Mouse (Mus musculus) liver, embryonic 12.5 days (tissue): ENCODE measurements around the gene Slc48a1. TPM values are rescaled to one million over a fixed set of nuclear protein-coding genes. Genes with fewer than 3 reads are reported as not detected.

Experiments used
- ATAC-seq: fragments of 200-750 bp; cut with Nextera tagmentation; 2 replicates; pipeline ENCODE4 v1.8.0; 2017; ENCODE audit warnings: moderate number of reproducible peaks, mild to moderate bottlenecking, moderate library complexity
- H3K27ac ChIP-seq: fragments of 300-500 bp; sonication (generic); 2 replicates; pipeline ENCODE4 v1.5.1; 2016; ENCODE audit warnings: mild to moderate bottlenecking
- H3K27me3 ChIP-seq: fragments of 300-500 bp; sonication (generic); replicated peaks from 2 replicates; pipeline ENCODE4 v1.6.1; 2016; ENCODE audit warnings: mild to moderate bottlenecking, moderate library complexity
- H3K36me3 ChIP-seq: fragments of 300-500 bp; sonication (generic); 2 replicates; pipeline ENCODE4 v1.6.1; 2016; ENCODE audit warnings: mild to moderate bottlenecking, moderate library complexity
- H3K4me1 ChIP-seq: fragments of 300-500 bp; sonication (generic); 2 replicates; pipeline ENCODE4 v1.6.1; 2016
- H3K4me2 ChIP-seq: fragments of 300-500 bp; sonication (generic); 2 replicates; pipeline ENCODE4 v1.6.1; 2016; ENCODE audit warnings: mild to moderate bottlenecking, moderate library complexity
- H3K4me3 ChIP-seq: fragments of 300-500 bp; sonication (generic); 2 replicates; pipeline ENCODE4 v1.5.1; 2016; ENCODE audit warnings: mild to moderate bottlenecking, moderate library complexity
- H3K9ac ChIP-seq: fragments of 300-500 bp; sonication (generic); 2 replicates; pipeline ENCODE4 v1.6.1; 2016; ENCODE audit warnings: mild to moderate bottlenecking, moderate library complexity
- H3K9me3 ChIP-seq: fragments of 300-500 bp; sonication (generic); replicated peaks from 2 replicates; pipeline ENCODE4 v1.6.1; 2016; ENCODE audit warnings: mild to moderate bottlenecking, moderate library complexity
- WGBS: fragments of 180-500 bp; shearing (Covaris S2); methylation state at CpG from one replicate; pipeline ENCODE4 v1.1.7; 2016; ENCODE audit not compliant: insufficient replicate concordance; 5-methylcytosine and 5-hydroxymethylcytosine counted together
- polyA plus RNA-seq: library from polyadenylated mRNA; unstranded; fragments of >200 nt; fragmentation: Nextera tagmentation; extraction: Ambion mirVana; gene quantifications from 2 replicates; pipeline ENCODE4 v1.2.1, GENCODE M21; 2016

Gene Slc48a1
- polyA plus RNA-seq, 1 experiment from 2014 or later: 88.7 TPM

DNA sequence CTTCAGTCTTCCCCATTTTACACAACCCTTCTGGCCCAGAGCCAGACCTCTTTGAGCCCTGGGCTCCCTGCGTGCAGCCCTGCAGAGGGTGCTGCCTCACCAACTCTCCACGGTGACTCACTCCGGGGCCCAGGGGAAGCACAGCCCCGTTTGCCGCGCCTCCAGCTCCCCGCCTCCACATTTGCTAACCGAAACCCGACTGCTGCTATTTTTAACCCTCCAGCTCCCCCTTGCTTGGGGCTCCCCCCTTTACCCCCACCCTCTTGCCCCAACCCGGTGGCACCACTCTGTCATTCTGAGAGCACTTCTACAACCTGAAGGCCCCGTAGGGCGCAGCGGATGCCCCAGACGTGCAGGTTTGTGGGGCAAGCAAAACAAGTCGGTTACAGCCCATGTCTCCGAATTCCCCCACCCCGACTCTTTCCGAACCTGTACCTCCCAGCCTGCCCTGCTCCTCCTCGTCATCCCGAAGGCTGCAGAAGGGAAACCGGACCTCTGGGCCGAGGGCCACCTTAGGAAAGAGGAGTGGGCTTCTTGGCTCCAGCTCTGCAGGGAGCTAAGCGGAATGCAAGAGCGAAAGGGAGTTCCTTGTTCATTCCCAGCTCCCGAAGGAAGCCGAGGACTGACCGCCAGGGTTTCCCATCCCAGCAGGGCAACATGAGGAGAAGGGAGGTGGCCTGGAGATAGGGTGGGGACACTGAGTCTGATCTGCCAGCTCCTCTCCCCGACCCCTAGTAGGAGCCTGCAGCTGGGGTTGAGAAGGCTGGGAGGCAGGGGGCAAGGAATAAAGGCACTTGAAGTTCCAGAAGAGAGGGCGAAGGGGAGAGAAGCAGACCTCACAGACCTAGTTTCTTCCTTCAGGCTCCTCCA, 47.0 kb downstream of the Slc48a1 start:
- peaks cover 13% of the 10 kb centered on the region for H3K36me3 ChIP-seq
- H3K4me1 ChIP-seq: peaks cover 96% of the 10 kb centered on the region
- H3K27ac ChIP-seq: peak overlapping the region; percentile 78
- WGBS: 8% methylated on average over 29 of the region's 29 CpGs
- peak; percentile 79 for ATAC-seq
- H3K9ac ChIP-seq: peak overlapping the region; percentile 70
- peak overlapping the region; percentile 59 for H3K4me3 ChIP-seq
- H3K9me3 ChIP-seq: no peaks in the 10 kb centered on the region
- H3K27me3 ChIP-seq: peaks cover 6% of the 10 kb centered on the region
- H3K4me2 ChIP-seq: peak overlapping the region; percentile 88

DNA sequence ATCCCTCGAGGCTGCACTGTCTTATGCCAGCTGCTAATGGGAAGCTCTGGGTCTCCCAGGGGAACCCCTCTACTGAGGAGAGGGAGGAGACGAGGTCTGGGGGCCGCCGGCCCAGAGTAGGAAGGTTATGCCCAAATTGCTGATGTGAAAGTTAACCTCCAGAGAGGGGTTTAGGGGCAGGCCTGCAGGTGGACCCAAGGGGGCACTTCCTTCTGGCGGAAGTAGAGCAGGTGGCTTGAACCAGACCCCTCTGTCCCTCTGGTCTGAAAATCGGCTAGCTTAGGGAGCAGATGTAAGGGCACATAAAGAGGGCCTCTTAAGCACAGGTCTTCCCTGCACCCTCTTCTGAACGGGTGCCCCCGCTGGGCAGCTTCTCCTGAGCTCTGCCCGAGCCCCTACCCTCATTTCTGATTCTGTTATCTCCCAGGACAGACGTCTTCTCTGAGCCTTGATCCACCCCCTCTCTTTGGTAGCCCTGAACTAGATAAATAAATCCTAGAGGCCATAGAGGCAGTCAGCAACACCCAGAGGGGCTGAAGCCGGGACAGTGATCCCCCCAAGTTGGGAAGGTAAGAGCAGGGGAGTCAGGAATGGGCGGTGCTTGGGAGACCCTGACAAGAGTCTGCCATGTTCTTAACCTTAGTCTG, 47.7 kb downstream of the Slc48a1 start:
- Histone ChIP-seq H3K27me3 (peaks cover 13% of the 10 kb centered on the region), H3K4me2 (peak overlapping the region; percentile 88), H3K4me3 (peak overlapping the region; percentile 59), H3K4me1 (peaks cover 96% of the 10 kb centered on the region), H3K9me3 (no peaks in the 10 kb centered on the region), H3K36me3 (peaks cover 8% of the 10 kb centered on the region), H3K9ac (peak overlapping the region; percentile 70), H3K27ac (peak overlapping the region; percentile 78)
- ATAC-seq: peak; percentile 25; the same call in 1 of the 2 replicates
- WGBS: 15% methylated on average over 12 of the region's 12 CpGs

DNA sequence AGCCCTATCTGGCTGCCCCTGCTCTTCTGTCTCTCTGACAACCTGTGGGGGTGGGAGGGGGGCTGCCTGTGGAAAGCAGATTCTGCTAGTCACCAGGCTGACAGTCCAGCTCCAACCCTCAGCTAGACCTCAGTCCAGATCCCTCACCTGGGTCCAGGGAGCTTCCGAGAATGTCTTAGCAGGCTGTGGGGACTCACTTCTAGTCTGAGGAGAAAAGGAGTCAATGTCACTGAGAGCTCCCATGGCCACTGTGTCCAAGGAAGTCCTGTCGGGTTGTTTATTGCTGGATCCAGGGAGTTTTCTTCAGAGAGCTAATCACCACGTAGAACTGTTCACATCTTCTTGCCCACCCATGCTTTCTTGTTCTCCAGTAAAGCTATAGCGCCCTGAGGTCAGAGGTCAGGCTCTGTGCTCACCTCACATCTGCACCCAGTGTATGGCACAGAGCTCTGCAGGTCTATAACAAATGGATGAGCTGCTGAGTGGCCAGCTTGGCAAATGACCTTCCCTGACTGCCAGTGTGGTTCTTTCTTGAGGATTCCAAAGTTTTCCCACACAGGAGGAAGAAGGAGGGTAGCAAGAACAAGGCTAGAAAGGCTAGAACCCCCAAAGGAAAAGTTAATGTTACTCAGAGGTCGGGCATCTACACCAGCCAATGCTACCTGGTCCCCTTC, 48.4 kb downstream of the Slc48a1 start:
- no peaks in the 10 kb centered on the region for H3K9me3 ChIP-seq
- 46% methylated on average over 5 of the region's 5 CpGs for WGBS
- H3K9ac ChIP-seq: peak overlapping the region; percentile 25; the same call in 1 of the 2 replicates
- H3K36me3 ChIP-seq: peaks cover 8% of the 10 kb centered on the region
- H3K27ac ChIP-seq: peak overlapping the region; percentile 78
- H3K4me1 ChIP-seq: peaks cover 96% of the 10 kb centered on the region
- H3K27me3 ChIP-seq: peaks cover 20% of the 10 kb centered on the region
- ATAC-seq: no peak
- peak overlapping the region; percentile 88 for H3K4me2 ChIP-seq
- H3K4me3 ChIP-seq: peak overlapping the region; percentile 59

DNA sequence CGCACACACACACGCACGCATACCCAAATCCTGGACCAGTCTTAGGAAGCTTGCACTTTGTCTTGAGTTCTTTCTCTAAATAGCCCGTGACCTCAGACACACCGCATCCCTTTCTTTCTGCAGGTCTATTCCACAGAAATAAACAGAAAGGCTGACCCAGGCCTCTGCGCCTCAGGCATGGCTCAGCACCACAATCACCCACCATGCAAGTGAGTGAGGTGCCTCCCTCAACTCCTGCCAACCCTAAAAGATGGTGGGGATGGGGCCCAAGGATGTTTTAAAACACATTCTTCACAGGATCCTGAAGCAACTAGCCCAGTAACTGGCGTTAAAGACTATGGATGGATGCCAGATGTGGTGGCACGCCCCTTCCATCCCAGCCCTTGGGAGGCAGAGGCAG, 49.1 kb downstream of the Slc48a1 start:
- Histone ChIP-seq H3K4me2 (peak overlapping the region; percentile 88; the same call in 1 of the 2 replicates), H3K27ac (no peak overlapping the region), H3K9ac (no peak overlapping the region), H3K4me3 (no peak overlapping the region), H3K4me1 (peaks cover 96% of the 10 kb centered on the region), H3K36me3 (peaks cover 8% of the 10 kb centered on the region), H3K27me3 (peaks cover 27% of the 10 kb centered on the region), H3K9me3 (no peaks in the 10 kb centered on the region)
- no peak for ATAC-seq
- WGBS: 78% methylated on average over 8 of the region's 8 CpGs

DNA sequence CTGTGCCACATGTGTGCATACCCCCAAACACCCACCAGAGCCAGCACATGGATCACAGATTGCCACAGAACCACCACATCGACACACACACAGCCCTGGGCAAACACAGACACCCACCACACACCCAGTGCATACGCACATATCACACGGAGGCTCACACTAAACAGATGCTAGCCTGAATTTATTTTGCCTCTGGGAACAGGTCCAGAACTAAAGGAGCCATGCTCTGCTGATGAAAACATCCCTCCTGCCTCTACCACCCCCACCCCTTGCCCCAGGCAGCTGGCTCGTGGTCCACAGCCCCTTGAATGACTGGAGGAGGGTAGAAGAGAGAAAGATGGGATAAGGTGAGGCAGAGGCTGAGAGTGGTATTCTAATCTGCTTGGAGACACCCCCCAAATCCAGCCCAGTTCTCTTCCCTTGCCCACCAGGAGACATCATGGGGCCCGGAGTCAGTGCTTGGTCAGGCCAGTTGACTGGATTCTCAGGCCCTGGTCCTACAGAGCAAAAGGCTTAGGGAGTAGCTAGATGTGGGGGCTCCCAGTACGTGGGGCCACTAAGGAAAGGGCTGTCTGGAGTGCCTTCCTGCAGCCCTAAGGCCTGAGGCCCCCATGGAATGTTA, 50.0 kb downstream of the Slc48a1 start:
- ATAC-seq: no peak
- Histone ChIP-seq H3K9me3 (no peaks in the 10 kb centered on the region), H3K27ac (peak overlapping the region; percentile 53), H3K36me3 (peaks cover 8% of the 10 kb centered on the region), H3K27me3 (peaks cover 36% of the 10 kb centered on the region), H3K4me1 (peaks cover 96% of the 10 kb centered on the region), H3K4me2 (peak overlapping the region; percentile 97), H3K9ac (0 out of 2 replicates have a peak overlapping the region, but pooled peaks have one; percentile 18), H3K4me3 (peak overlapping the region; percentile 4; the same call in 1 of the 2 replicates)
- 46% methylated on average over 6 of the region's 6 CpGs for WGBS

DNA sequence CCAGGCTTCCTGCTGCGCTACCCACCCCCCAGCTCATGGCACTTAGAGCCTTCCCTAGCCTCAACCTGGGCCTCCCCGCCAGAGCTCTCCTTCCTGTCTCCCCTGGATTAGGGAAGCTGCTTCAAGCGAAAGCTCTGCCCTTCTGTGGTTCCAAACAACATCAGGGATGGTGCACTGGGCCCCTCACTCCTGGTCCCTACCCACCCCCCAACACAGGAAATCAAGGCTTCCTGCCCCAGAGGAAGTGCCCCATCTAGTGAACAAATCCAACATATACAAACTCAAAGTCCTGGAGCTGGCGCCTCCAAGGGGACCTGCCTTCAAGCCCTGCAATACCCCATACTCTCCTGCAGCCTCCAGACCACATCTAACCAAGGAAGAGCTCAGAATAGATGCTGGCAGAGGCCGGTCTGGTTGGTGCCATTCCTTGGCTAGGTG, 50.6 kb downstream of the Slc48a1 start:
- H3K9me3 ChIP-seq: no peaks in the 10 kb centered on the region
- no peak overlapping the region for H3K9ac ChIP-seq
- H3K36me3 ChIP-seq: peaks cover 4% of the 10 kb centered on the region
- peaks cover 42% of the 10 kb centered on the region for H3K27me3 ChIP-seq
- WGBS: 29% methylated on average over 5 of the region's 5 CpGs
- peak overlapping the region; percentile 97 for H3K4me2 ChIP-seq
- no peak for ATAC-seq
- H3K4me3 ChIP-seq: peak overlapping the region; percentile 76; the same call in 1 of the 2 replicates
- peak overlapping the region; percentile 53; the same call in 1 of the 2 replicates for H3K27ac ChIP-seq
- peaks cover 95% of the 10 kb centered on the region for H3K4me1 ChIP-seq

DNA sequence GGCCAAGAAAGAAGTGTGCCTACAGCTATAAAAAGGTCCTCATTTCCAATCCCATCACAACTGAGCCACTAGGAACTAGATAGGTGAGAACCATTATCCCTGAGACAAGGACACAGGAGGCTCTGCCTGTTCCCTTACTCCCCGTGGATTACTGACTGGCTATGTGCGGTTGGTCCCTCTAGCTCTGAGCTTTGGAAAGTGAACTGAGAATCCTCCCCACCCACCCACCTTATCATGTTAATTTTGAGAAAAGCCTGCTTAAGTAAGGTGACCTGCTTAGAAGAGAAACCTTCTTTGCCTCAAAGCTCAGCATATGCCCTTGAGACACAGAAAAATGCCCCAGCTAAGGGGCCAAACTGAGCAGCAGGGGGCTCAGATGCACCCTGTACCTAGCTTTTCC, 51.1 kb downstream of the Slc48a1 start:
- Histone ChIP-seq H3K9ac (peak overlapping the region; percentile 1; the same call in 1 of the 2 replicates), H3K36me3 (no peaks in the 10 kb centered on the region), H3K4me3 (peak overlapping the region; percentile 76), H3K9me3 (no peaks in the 10 kb centered on the region), H3K27me3 (peaks cover 44% of the 10 kb centered on the region), H3K4me2 (peak overlapping the region; percentile 97), H3K27ac (no peak overlapping the region), H3K4me1 (peaks cover 90% of the 10 kb centered on the region)
- no peak for ATAC-seq
- 26% methylated on average over 2 of the region's 2 CpGs for WGBS

DNA sequence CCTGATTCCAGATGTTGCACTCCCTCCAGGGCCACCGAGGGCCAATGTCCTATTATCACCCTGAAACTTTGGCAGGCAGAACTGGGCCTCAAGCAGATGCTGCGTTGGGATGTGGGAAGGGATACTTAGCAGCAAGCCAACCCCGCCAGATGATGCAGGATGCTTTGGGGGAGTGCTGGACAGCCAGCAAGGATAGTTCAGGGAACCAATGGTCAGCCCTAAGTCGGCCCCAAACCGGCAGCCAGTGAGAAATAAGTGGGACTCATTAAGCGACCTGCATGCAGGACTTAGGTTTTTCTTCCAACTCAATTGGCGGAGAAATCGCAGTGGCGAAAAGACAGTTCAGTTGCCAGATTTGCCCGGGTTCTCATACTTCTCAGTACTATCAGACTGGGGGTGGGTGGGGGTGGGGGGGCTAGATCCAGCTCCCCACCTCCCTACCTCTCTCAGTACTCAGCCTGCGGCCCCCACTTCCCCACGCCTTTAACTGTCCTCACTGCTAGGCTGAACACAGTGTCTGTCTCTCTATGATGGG, 52.0 kb downstream of the Slc48a1 start:
- Histone ChIP-seq H3K27ac (peak overlapping the region; percentile 80), H3K4me2 (peak overlapping the region; percentile 97), H3K9ac (peak overlapping the region; percentile 80; the same call in 1 of the 2 replicates), H3K4me3 (peak overlapping the region; percentile 76), H3K9me3 (no peaks in the 10 kb centered on the region), H3K4me1 (peaks cover 81% of the 10 kb centered on the region), H3K27me3 (peaks cover 44% of the 10 kb centered on the region), H3K36me3 (no peaks in the 10 kb centered on the region)
- WGBS: 16% methylated on average over 12 of the region's 12 CpGs
- ATAC-seq: no peak; the same call in 1 of the 2 replicates

DNA sequence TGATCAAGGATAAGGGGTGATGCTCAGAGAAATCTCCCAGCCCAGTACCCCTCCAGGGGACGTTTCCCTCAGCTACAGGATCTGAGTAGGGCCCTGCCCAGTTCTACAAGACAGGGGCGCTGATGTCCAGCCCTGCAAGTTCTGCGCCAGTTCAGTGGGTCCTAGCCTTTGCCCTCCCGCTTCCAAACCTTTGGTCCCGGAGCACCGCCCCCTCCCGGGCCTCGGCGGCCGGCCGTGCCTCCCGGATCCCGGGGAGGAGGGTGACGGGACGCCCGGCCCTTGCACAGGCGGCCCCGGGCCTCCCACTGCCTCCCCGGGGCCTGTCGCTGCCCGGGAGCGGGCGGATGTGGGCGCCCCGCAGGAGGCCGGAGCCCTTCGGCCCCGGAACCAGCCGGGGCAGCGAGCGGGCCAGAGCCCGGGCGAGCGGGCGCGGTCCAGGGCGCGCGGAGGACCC, 52.5 kb downstream of the Slc48a1 start:
- ATAC-seq: peak; percentile 11
- peak overlapping the region; percentile 76 for H3K4me3 ChIP-seq
- no peaks in the 10 kb centered on the region for H3K9me3 ChIP-seq
- H3K27me3 ChIP-seq: peaks cover 44% of the 10 kb centered on the region
- H3K4me1 ChIP-seq: peaks cover 76% of the 10 kb centered on the region
- peak overlapping the region; percentile 80 for H3K27ac ChIP-seq
- no peaks in the 10 kb centered on the region for H3K36me3 ChIP-seq
- WGBS: under 1% methylated on average over 39 of the region's 39 CpGs
- H3K4me2 ChIP-seq: peak overlapping the region; percentile 97
- peak overlapping the region; percentile 80 for H3K9ac ChIP-seq

DNA sequence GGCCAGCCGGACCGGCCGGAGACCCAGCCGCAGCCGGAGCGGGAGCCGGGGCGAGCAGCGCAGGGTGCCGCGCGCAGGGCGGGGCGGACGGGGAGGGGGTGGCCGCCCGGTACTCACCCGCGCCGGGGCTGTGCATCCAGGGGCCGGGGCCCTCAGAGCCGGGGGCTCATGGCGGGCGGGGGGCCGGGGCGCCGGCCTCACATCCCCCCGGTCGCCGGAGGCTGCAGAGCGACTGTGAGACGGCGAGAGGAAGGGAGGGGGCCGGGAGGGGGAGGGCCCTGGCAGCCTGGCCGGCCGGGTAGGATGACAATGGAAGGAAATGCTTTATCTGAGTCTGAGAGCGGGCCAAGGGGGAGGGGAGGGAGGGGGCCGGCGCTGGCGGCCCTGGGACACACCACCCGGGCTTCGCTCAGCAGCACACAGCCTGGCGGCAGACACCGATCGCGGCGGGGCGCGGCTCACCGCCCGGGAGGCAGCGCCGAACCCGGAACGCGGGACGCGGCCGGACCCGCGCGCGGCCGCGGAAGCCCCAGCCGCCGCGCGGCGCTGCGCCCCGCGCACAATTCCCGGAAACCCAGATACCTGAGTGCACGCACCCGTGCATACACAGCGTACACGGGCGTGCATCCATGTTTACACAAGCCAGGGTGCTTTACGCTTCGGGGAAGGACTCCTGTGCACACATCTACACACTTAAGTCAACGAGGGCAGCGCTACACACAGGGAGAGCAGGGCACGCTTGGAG, 53.1 kb downstream of the Slc48a1 start:
- H3K4me2 ChIP-seq: peak overlapping the region; percentile 97
- H3K9ac ChIP-seq: peak overlapping the region; percentile 80
- H3K27me3 ChIP-seq: peaks cover 44% of the 10 kb centered on the region
- whole genome bisulfite sequencing: under 1% methylated on average over 74 of the region's 84 CpGs
- H3K4me3 ChIP-seq: peak overlapping the region; percentile 76
- ATAC-seq: peak; percentile 79
- H3K36me3 ChIP-seq: no peaks in the 10 kb centered on the region
- H3K9me3 ChIP-seq: no peaks in the 10 kb centered on the region
- peaks cover 75% of the 10 kb centered on the region for H3K4me1 ChIP-seq
- peak overlapping the region; percentile 80 for H3K27ac ChIP-seq
